Comparison of ENCODE assay signal across 8 mouse cellular contexts in the genomic region with DNA sequence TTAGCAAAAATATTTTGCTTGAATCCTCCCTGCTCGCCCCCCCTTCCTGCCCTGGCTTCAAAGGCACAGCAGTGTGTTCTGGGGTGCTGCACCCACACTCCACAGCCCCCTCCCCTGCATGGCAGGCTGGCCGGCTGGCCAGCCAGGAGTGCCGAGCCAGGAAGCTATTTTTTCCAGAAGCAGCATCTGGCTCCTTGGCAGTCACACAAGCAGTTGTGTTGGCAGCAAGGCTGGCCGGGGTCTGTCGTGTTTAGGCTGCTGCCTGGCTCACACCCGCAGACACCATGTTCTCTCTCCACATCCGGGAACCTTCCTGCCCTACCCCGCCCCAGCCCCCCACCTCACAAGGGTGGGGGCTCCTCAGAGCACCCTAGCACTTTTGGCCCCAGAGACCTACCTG.
DNase-seq lines count a peak whose midpoint lies in the region; ATAC-seq and TF ChIP-seq lines count a peak whose summit lies in the region.

No protein-coding gene starts in this region.

- H3K9me3 ChIP-seq in intestine, postnatal 0 days (ENCODE audit: control insufficient read depth), result no peaks in the 10 kb centered on the region

- H3K4me1 ChIP-seq in intestine, postnatal 0 days (replicated peaks; ENCODE audit: control insufficient read depth, insufficient read depth, low read length), result no peaks in the 10 kb centered on the region

- no peak for TF ChIP-seq CTCF in layer of hippocampus, adult 2 months (conservative IDR thresholded peaks at IDR 0.05)
- no peak for TF ChIP-seq CTCF in intestine, postnatal 0 days (IDR thresholded peaks at IDR 0.05; ENCODE audit: low read depth)

- no peaks in the 10 kb centered on the region for H3K27me3 ChIP-seq in intestine, postnatal 0 days (replicated peaks; ENCODE audit: control insufficient read depth, insufficient read depth, low read length)

- no peak overlapping the region for H3K4me3 ChIP-seq in layer of hippocampus, adult 2 months
- H3K4me3 ChIP-seq in intestine, postnatal 0 days (ENCODE audit: low read depth, low read length), result no peak overlapping the region

- DNase-seq in layer of hippocampus, adult 2 months (ENCODE audit: low spot score in 2 of 2), result peak; percentile 25 to 32
- DNase-seq in layer of hippocampus, adult 9-10 months (ENCODE audit: low spot score), result no peak
- DNase-seq in gastrocnemius, postnatal 14 days, result peak; percentile 52
- peak; percentile 57 to 65 for DNase-seq in layer of hippocampus, postnatal 10 days (ENCODE audit: low spot score in 2 of 2)
- DNase-seq in ovary, postnatal 14 days (ENCODE audit: low spot score), result peak; percentile 18
- no peak for DNase-seq in retina, embryonic 14.5 days (ENCODE audit: low spot score)

- intact Hi-C loops in gastrocnemius, postnatal 14 days (cut with DNase I; ENCODE audit: low total_unique reads), result no loop called here

- no peak overlapping the region for H3K4me2 ChIP-seq in intestine, postnatal 0 days (replicated peaks; ENCODE audit: low read depth)

- 43% methylated on average over 8 of the region's 8 CpGs for WGBS in intestine, postnatal 0 days

- no peak overlapping the region for H3K9ac ChIP-seq in intestine, postnatal 0 days (ENCODE audit: low read depth, low read length)

- ATAC-seq in monocyte, adult 5-6 weeks (replicated peaks; ENCODE audit: insufficient number of reproducible peaks, low FRiP score, low TSS enrichment, poor library complexity, severe bottlenecking), result no peak
- ATAC-seq in intestine, postnatal 0 days, result no peak

- no peaks in the 10 kb centered on the region for H3K36me3 ChIP-seq in intestine, postnatal 0 days (ENCODE audit: control insufficient read depth, insufficient read depth)

- no peak overlapping the region for H3K27ac ChIP-seq in layer of hippocampus, adult 2 months
- H3K27ac ChIP-seq in intestine, postnatal 0 days (ENCODE audit: low read depth, low read length), result no peak overlapping the region

Comparison
In these comparisons a context has a peak if more than half of its experiments do, and no peak if none do; other contexts are left out.
1. DNase-seq: peak in layer of hippocampus, adult 2 months (2 of 2), gastrocnemius, postnatal 14 days (single experiment), layer of hippocampus, postnatal 10 days (2 of 2) and ovary, postnatal 14 days (single experiment); none in layer of hippocampus, adult 9-10 months (single experiment) and retina, embryonic 14.5 days (single experiment).